Mouse (Mus musculus) macrophage (primary cell): Measurements from ENCODE around the gene Thap2. TPM values are rescaled to one million over a fixed set of nuclear protein-coding genes. Genes with fewer than 3 reads are reported as not detected.

Experiments used
- H3K27ac ChIP-seq: fragments of 350-480 bp; formaldehyde crosslinking; 2 replicates; pipeline ENCODE4 v1.9.0; 2021
- H3K36me3 ChIP-seq: fragments of 350-480 bp; formaldehyde crosslinking; 2 replicates; pipeline ENCODE4 v1.9.0; 2021; ENCODE audit errors: inconsistent target
- H3K4me3 ChIP-seq: fragments of 350-480 bp; formaldehyde crosslinking; 2 replicates; pipeline ENCODE4 v1.9.0; 2021; ENCODE audit errors: inconsistent target
- H3K79me2 ChIP-seq: fragments of 350-480 bp; formaldehyde crosslinking; 2 replicates; pipeline ENCODE4 v1.9.0; 2021; ENCODE audit errors: inconsistent target
- WGBS: methylation state at CpG from one replicate; pipeline ENCODE4 v1.1.7; 2026; ENCODE audit warnings: inconsistent platforms; ENCODE audit not compliant: missing documents; 5-methylcytosine and 5-hydroxymethylcytosine counted together
- polyA plus RNA-seq: library from polyadenylated mRNA; stranded (reverse); fragments of 250-400 nt; gene quantifications from 3 replicates; pipeline ENCODE4 v1.2.4, GENCODE M21; 2018; ENCODE audit warnings: inconsistent platforms

The Thap2 gene
- polyA plus RNA-seq, 1 experiment from 2014 or later: 4.7 TPM

DNA sequence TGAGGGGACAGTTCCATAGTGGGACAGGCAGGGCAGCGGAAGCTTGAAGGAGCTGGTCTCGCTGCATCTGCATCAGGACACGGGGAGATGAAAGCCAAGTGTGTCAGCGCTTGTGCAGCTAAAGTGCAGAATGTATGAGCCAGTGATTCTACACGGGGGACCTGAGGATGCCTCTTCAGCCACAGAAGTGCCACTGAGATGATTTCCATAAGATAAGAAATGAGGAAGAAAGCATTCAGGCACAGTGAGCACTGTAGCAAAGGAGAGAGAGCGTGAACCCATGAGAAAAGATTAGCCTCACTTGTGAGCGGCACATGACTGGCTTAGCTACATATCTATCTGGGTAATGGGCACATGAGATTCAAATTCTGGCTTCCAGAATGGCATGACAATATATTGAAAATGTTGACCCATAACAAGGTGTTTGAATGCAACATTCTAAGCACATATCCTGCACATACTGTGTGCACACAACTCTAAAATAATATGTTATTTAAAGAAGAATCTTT, 44.4 kb downstream of the Thap2 start:
- 83% methylated on average over 7 of the region's 7 CpGs for WGBS
- H3K36me3 ChIP-seq: peaks cover 30% of the 10 kb centered on the region

DNA sequence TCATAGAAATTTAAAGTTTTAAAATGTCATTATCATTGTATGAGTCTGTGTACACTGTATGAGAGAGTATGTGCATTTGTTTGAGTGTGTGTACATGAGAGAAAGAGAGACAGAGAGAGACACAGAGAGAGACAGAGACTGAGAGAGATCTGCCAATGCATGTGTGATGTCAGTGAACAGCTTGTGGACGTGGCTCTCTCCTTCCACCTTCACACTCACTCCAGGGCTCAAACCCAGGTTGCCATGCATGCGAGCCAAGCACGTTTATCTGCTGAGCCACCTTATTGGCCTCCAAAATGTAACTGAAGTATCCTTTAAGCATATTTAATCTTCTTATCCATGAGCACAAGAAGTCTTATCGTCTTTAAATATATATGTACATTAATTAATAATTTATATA, 47.3 kb downstream of the Thap2 start:
- Histone ChIP-seq H3K79me2 (no peaks in the 10 kb centered on the region), H3K36me3 (peaks cover 24% of the 10 kb centered on the region), H3K4me3 (no peak overlapping the region), H3K27ac (no peak overlapping the region)
- 93% methylated on average over 4 of the region's 4 CpGs for WGBS

More for the DNA sequence above, 44.4 kb downstream of the Thap2 start:
- no peak overlapping the region for H3K4me3 ChIP-seq
- no peak overlapping the region for H3K27ac ChIP-seq
- H3K79me2 ChIP-seq: no peaks in the 10 kb centered on the region

DNA sequence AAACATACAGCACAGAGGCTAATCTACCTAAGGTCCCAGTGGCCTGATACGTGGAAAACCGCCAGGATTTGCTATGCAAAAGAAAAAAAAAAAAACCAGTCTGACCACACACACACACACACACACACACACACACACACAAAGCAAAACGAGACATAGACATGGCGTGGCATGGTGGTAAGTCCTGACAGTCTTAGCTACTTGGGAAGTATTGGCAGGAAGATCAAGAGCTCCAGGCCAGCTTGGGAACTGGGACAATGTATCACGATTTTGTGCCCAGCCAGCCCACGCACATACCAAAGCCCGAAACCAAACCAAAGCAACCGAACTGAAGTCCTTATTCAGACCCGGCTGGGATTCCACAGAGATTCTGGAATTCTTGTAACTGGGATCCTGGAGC, 50.7 kb downstream of the Thap2 start:
- WGBS: 98% methylated on average over 5 of the region's 9 CpGs
- Histone ChIP-seq H3K27ac (peak overlapping the region; percentile 93), H3K36me3 (no peaks in the 10 kb centered on the region), H3K79me2 (no peaks in the 10 kb centered on the region), H3K4me3 (no peak overlapping the region)

DNA sequence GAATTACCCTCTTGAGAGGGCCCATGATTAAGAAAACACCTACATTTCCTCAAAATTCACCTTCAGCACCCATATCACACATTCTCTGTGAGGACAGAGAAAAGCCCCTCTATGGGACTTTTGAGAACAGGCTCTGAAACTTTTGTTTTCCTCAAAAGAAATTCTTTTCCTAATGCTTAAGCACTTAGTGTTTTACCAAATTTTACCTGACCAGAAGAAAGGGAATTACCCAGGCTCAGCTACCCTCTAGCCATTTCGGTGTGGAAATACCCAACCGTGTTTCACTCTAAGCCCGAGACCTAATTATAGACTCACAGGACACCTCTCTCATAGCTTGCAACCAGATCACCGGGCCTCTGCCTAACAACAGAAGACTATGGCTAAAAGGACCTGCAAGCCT, 51.2 kb downstream of the Thap2 start:
- WGBS: 96% methylated on average over 4 of the region's 4 CpGs
- Histone ChIP-seq H3K4me3 (no peak overlapping the region), H3K36me3 (no peaks in the 10 kb centered on the region), H3K27ac (peak overlapping the region; percentile 93), H3K79me2 (no peaks in the 10 kb centered on the region)

DNA sequence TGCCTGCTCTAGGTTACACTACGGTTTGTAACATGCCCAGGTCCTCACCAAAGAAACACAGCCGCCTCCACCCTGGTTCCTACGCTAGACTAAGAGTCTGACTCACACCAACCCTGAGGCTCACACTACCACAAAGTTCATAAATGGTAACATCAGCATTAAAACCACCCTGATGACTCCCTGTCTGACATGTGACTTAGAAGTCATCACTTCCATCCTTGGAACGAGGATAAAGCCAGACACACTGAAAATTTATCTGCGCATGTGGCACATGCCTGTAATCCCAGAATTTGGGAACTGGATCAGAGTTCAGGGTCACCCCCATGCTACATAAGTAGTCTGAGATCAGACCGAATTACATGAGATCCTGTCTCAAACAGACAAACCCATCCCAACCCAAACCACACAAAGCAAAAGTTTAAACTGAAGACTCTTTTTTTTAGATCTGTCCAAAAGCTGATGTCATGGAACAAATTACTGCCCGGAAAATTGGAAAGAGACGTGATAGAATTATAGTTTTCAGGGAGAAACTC, 51.8 kb downstream of the Thap2 start:
- H3K36me3 ChIP-seq: no peaks in the 10 kb centered on the region
- H3K79me2 ChIP-seq: no peaks in the 10 kb centered on the region
- H3K4me3 ChIP-seq: peak overlapping the region; percentile 7
- H3K27ac ChIP-seq: peak overlapping the region; percentile 93
- 45% methylated on average over 8 of the region's 8 CpGs for WGBS

DNA sequence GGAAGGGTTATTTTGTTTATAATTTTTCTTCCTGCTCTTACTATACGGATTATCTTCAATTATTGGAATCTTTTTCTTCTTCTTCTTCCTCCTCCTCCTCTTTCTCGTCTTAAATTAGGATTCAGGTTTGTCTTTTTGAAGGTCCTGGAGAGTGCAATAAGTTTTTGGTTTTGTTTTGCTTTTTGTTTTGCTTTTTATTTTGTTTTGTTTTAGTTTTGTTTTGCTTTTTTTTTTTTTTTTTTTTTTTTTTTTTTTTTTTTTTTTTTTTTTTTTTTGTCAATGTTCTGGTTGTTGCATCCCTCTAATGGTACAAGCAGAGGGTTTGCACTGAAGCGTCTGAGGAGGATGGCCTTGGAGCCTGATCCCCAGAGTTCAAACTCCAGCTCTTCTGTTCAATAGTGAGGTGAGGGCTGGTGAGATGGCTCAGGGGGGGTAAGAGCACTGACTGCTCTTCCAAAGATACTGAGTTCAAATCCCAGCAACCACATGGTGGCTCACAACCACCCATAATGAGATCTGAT, 55.2 kb downstream of the Thap2 start:
- Histone ChIP-seq H3K4me3 (no peak overlapping the region), H3K79me2 (no peaks in the 10 kb centered on the region), H3K27ac (peak overlapping the region; percentile 69), H3K36me3 (no peaks in the 10 kb centered on the region)
- WGBS: 34% methylated on average over 2 of the region's 3 CpGs

DNA sequence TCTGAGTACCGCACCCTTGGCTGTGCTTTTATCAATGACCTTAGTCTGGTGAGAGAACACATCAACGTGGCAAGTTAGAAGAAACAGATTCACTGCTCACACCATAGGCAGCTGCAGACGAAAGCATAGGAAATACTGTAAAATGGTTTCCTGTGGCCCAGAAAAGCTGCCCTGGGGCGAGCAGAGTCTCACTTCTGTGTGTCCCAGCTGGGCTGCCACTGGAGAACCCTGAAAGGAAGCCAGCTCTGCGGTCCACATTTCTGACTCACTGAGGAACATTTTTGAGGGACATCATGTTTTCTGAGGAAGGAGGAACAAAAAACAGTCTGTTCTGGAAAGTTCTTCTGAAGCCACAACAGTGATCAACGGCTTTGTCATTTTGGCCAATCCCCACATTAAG, 55.7 kb downstream of the Thap2 start:
- no peaks in the 10 kb centered on the region for H3K36me3 ChIP-seq
- H3K79me2 ChIP-seq: no peaks in the 10 kb centered on the region
- H3K27ac ChIP-seq: peak overlapping the region; percentile 69
- H3K4me3 ChIP-seq: no peak overlapping the region
- 15% methylated on average over 6 of the region's 6 CpGs for WGBS

DNA sequence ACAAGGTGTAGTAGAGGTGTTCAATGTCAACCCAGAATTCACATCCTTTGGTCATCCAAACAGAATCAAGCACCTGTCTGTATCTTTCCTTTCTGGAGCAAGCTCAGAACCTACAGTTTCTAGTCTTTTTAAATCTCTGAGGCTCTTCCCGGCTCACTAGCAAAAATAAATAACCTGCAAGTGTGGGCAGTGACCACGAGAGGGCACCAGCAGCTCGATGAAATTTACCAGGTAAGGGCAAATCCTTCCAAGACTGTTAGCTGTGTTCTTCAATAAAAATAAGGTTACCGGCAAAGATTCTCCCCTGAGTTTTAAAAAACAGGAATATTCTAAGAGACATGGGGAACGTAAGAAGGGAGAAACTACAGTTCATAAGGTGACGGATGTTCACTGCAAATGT, 60.9 kb downstream of the Thap2 start:
- no peak overlapping the region for H3K4me3 ChIP-seq
- WGBS: 12% methylated on average over 6 of the region's 6 CpGs

DNA sequence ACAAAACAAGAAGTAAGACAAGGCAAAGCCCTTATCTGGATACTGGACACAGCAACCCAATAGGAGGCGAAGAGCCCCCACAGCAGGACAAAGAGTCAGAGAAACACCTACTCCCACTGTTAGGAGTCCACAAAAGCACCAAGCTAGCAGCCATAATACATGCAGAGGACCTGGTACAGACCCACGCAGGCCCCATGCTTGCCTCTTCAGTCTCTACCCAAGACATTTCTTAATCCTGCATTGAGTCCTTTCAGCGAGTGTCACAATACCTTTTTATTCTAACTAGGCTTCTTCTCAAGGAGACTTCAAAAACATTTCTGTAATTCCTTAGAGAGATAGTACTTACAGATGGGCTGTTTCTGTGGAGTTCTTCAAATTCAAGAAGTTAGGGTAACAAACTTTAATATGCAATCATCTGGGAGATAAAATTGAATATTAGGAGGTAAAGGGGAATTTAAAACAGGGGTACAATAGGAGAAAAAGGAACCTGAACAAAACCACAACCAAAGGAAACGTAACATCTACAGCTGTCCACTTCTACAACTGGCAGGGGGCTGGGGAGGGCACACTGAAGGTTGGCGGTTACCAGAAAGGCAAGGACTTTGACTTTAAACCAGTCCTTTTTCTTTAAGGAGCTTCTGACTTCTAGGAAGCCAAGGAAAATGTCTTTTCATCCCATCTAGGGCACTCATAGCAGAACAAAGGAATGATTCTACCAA, 62.8 kb downstream of the Thap2 start:
- Histone ChIP-seq H3K27ac (no peak overlapping the region), H3K36me3 (no peaks in the 10 kb centered on the region), H3K79me2 (no peaks in the 10 kb centered on the region), H3K4me3 (no peak overlapping the region)
- WGBS: 53% methylated on average over 5 of the region's 5 CpGs

More for the DNA sequence above, 60.9 kb downstream of the Thap2 start:
- Histone ChIP-seq H3K36me3 (no peaks in the 10 kb centered on the region), H3K79me2 (no peaks in the 10 kb centered on the region), H3K27ac (no peak overlapping the region)

Other genes starting within 250 kb of the Thap2 start
- not detected in 3 replicates for gene Tph2, start 199.4 kb downstream of the Thap2 start, polyA plus RNA-seq
- 30.0 to 50.1 TPM (median 37.9 TPM) in 3 replicates for gene Tbc1d15, start 133.0 kb downstream of the Thap2 start, polyA plus RNA-seq
- gene Rab21, start 68.8 kb downstream of the Thap2 start, polyA plus RNA-seq: 45.9 to 62.6 TPM (median 49.4 TPM) in 3 replicates
- gene Tmem19, start 21.9 kb downstream of the Thap2 start, polyA plus RNA-seq: 42.8 to 50.5 TPM (median 43.8 TPM) in 3 replicates
- gene Zfc3h1, start 516 bp upstream of the Thap2 start, polyA plus RNA-seq: 23.1 to 49.1 TPM (median 28.9 TPM) in 3 replicates
- gene A930009A15Rik, start 185.5 kb upstream of the Thap2 start, polyA plus RNA-seq: not detected in 3 replicates
- not detected in 3 replicates for gene Lgr5, start 203.3 kb upstream of the Thap2 start, polyA plus RNA-seq